7 mouse cellular contexts compared by ENCODE assay signal in genomic region chr8:122906463-122907021, GRCm38 (mm10). TPM values are rescaled to one million over a fixed set of nuclear protein-coding genes. Genes with fewer than 3 reads are reported as not detected.
A peak's percentile ranks its signal among the peaks of the same experiment; 100 is the strongest.
DNase-seq lines count a peak whose midpoint lies in the region; ATAC-seq lines count a peak whose summit lies in the region.

No protein-coding gene starts in this region.

- peaks cover 57% of the 10 kb centered on the region for H3K36me3 ChIP-seq in embryonic facial prominence, embryonic 10.5 days (replicated peaks)
- peaks cover 59% of the 10 kb centered on the region for H3K36me3 ChIP-seq in limb, embryonic 10.5 days
- H3K36me3 ChIP-seq in midbrain, embryonic 14.5 days (ENCODE audit: control insufficient read depth, insufficient read depth, low read length) = peaks cover 20% of the 10 kb centered on the region

- 0 out of 2 replicates have a peak, but pooled peaks cover 8% of the 10 kb centered on the region for H3K4me1 ChIP-seq in embryonic facial prominence, embryonic 10.5 days
- no peaks in the 10 kb centered on the region for H3K4me1 ChIP-seq in limb, embryonic 10.5 days
- no peaks in the 10 kb centered on the region for H3K4me1 ChIP-seq in midbrain, embryonic 14.5 days (ENCODE audit: control insufficient read depth, insufficient read depth, low read length)

- no peaks in the 10 kb centered on the region for H3K27me3 ChIP-seq in embryonic facial prominence, embryonic 10.5 days (replicated peaks; ENCODE audit: low read depth, poor library complexity, severe bottlenecking)
- H3K27me3 ChIP-seq in limb, embryonic 10.5 days (ENCODE audit: low read depth, poor library complexity, severe bottlenecking) = no peaks in the 10 kb centered on the region
- H3K27me3 ChIP-seq in midbrain, embryonic 14.5 days (ENCODE audit: control insufficient read depth, insufficient read depth, low read length) = no peaks in the 10 kb centered on the region

- WGBS in embryonic facial prominence, embryonic 10.5 days = 60% methylated on average over 6 of the region's 6 CpGs
- WGBS in limb, embryonic 10.5 days = 56% methylated on average over 6 of the region's 6 CpGs
- 53% methylated on average over 6 of the region's 6 CpGs for WGBS in midbrain, embryonic 14.5 days

- no peak overlapping the region for H3K4me3 ChIP-seq in embryonic facial prominence, embryonic 10.5 days
- H3K4me3 ChIP-seq in limb, embryonic 10.5 days = no peak overlapping the region
- H3K4me3 ChIP-seq in midbrain, embryonic 14.5 days (replicated peaks; ENCODE audit: low read depth, low read length) = no peak overlapping the region

- H3K9me3 ChIP-seq in embryonic facial prominence, embryonic 10.5 days = no peaks in the 10 kb centered on the region
- H3K9me3 ChIP-seq in limb, embryonic 10.5 days (replicated peaks) = no peaks in the 10 kb centered on the region
- H3K9me3 ChIP-seq in midbrain, embryonic 14.5 days (ENCODE audit: control insufficient read depth, low read length) = no peaks in the 10 kb centered on the region

- H3K27ac ChIP-seq in embryonic facial prominence, embryonic 10.5 days (replicated peaks) = no peak overlapping the region
- H3K27ac ChIP-seq in limb, embryonic 10.5 days = no peak overlapping the region
- H3K27ac ChIP-seq in midbrain, embryonic 14.5 days (replicated peaks; ENCODE audit: low read depth, low read length) = no peak overlapping the region

- peak; percentile 93 for DNase-seq in adrenal gland, postnatal 10 days
- DNase-seq in embryonic facial prominence, embryonic 10.5 days (ENCODE audit: low spot score) = peak; percentile 69
- peak; percentile 91 for DNase-seq in kidney, adult 11 months
- DNase-seq in limb, embryonic 10.5 days (ENCODE audit: low spot score) = peak; percentile 68
- DNase-seq in midbrain, embryonic 14.5 days = peak; percentile 92
- peak; percentile 48 to 75 for DNase-seq in spleen, adult 18-20 months

- no peak overlapping the region for H3K9ac ChIP-seq in midbrain, embryonic 14.5 days (replicated peaks; ENCODE audit: low read length)

- H3K4me2 ChIP-seq in midbrain, embryonic 14.5 days (ENCODE audit: low read length) = no peak overlapping the region

- ATAC-seq in granulocyte monocyte progenitor cell, adult 5-6 weeks (replicated peaks; ENCODE audit: poor library complexity, severe bottlenecking) = peak; percentile 75
- peak; percentile 74 for ATAC-seq in midbrain, embryonic 14.5 days (ENCODE audit: low FRiP score, low TSS enrichment)

RNA-seq across cellular contexts. Expression of gene Cdh15, which starts 58.8 kb away (rescaled TPM):
- 1 to 10 TPM in 1 of 2 experiments, under 1 TPM in 1; 0.75 to 1.9 TPM for total RNA-seq in adrenal gland, postnatal 10 days (2021)
- polyA plus RNA-seq in embryonic facial prominence, embryonic 10.5 days (2016; fragmentation: Nextera tagmentation; extraction: Ambion mirVana) = 1.7 and 2.0 TPM in 2 replicates
- not detected in 2 replicates for total RNA-seq in granulocyte monocyte progenitor cell, adult 5-6 weeks (2014; fragmentation: Nextera tagmentation)
- not detected in 2 replicates for total RNA-seq in granulocyte monocyte progenitor cell, adult 5-6 weeks (2017)
- polyA plus RNA-seq in limb, embryonic 10.5 days (2016; fragmentation: Nextera tagmentation; extraction: Ambion mirVana) = 1.8 and 6.3 TPM in 2 replicates
- polyA plus RNA-seq in midbrain, embryonic 14.5 days (2014; fragmentation: Nextera tagmentation; extraction: Ambion mirVana) = 1.5 and 2.6 TPM in 2 replicates
